Mouse (Mus musculus) CH12.LX (cell line): Measurements from ENCODE around the gene Hirip3. TPM values are rescaled to one million over a fixed set of nuclear protein-coding genes. Genes with fewer than 3 reads are reported as not detected.
A peak's percentile ranks its signal among the peaks of the same experiment; 100 is the strongest.

Experiments used
- DNase-seq: peaks from one replicate; pipeline ENCODE4 v3.0.0-alpha.2; 2013; ENCODE audit errors: extremely low read depth
- H3K27ac ChIP-seq: 2 replicates; pipeline ENCODE4 v1.5.1; 2012; ENCODE audit warnings: low read depth, mild to moderate bottlenecking, control low read depth, moderate library complexity; ENCODE audit not compliant: insufficient read depth
- H3K27me3 ChIP-seq: replicated peaks from 2 replicates; pipeline ENCODE3; 2012; ENCODE audit warnings: inconsistent platforms
- H3K36me3 ChIP-seq, 2 experiments: replicated peaks in 1 of 2; 2 replicates each; pipeline versions ENCODE3 to v1.6.1; 2012; ENCODE audit warnings: inconsistent platforms in 1 of 2, low read length in 1 of 2, mild to moderate bottlenecking in 1 of 2, mixed read lengths in 1 of 2, moderate library complexity in 1 of 2; ENCODE audit not compliant: control insufficient read depth in 1 of 2, insufficient read depth in 1 of 2
- H3K4me1 ChIP-seq, 2 experiments: 2 replicates each; pipeline ENCODE4 v1.6.1; 2012; ENCODE audit warnings: inconsistent platforms in 1 of 2, moderate library complexity in 1 of 2; ENCODE audit not compliant: insufficient read depth in 2 of 2, control insufficient read depth in 1 of 2
- H3K4me2 ChIP-seq: 2 replicates; pipeline ENCODE4 v1.6.1; 2012; ENCODE audit warnings: low read depth, mild to moderate bottlenecking, control low read depth; ENCODE audit not compliant: poor library complexity, insufficient read depth, severe bottlenecking
- H3K4me3 ChIP-seq, 3 experiments: fragments of 150-350 bp in 1 of 3; sonication (generic) in 1 of 3; replicated peaks in 1 of 3; 2 replicates each; pipeline versions ENCODE3 to v1.5.1; 2011 to 2012; ENCODE audit warnings: low read depth in 2 of 3, low read length in 2 of 3, mild to moderate bottlenecking in 2 of 3, moderate library complexity in 2 of 3, control low read depth in 1 of 3, improper control_type of control experiment in 1 of 3, inconsistent platforms in 1 of 3, mixed read lengths in 1 of 3; ENCODE audit not compliant: poor library complexity in 1 of 3
- H3K79me2 ChIP-seq: replicated peaks from 2 replicates; pipeline ENCODE4 v1.6.1; 2012; ENCODE audit warnings: mild to moderate bottlenecking, moderate library complexity; ENCODE audit not compliant: control insufficient read depth, poor library complexity, insufficient read depth, severe bottlenecking; ENCODE audit errors: extremely low read depth
- H3K9ac ChIP-seq: 2 replicates; pipeline ENCODE4 v1.6.1; 2012; ENCODE audit warnings: low read depth, mild to moderate bottlenecking, control low read depth, moderate library complexity; ENCODE audit not compliant: insufficient read depth
- H3K9me3 ChIP-seq: replicated peaks from 2 replicates; pipeline ENCODE3; 2012; ENCODE audit warnings: low read length, inconsistent platforms, mixed read lengths
- CHD1 ChIP-seq: IDR thresholded peaks from 2 replicates; pipeline ENCODE4 v1.6.1; 2012; ENCODE audit warnings: low read depth, low read length, improper control_type of control experiment, inconsistent platforms
- CTCF ChIP-seq, 2 experiments: IDR thresholded peaks in 1 of 2; conservative IDR thresholded peaks in 1 of 2; 2 replicates each; pipeline ENCODE4 v1.5.1; 2011 to 2012; ENCODE audit warnings: low read depth in 2 of 2, low read length in 2 of 2, improper control_type of control experiment in 1 of 2, inconsistent platforms in 1 of 2, mild to moderate bottlenecking in 1 of 2, moderate library complexity in 1 of 2
- ETS1 ChIP-seq: conservative IDR thresholded peaks from 2 replicates; pipeline ENCODE4 v1.6.1; 2012; ENCODE audit warnings: low read depth, mild to moderate bottlenecking, inconsistent platforms, low read length, improper control_type of control experiment, moderate library complexity
- GABPA ChIP-seq: IDR thresholded peaks from 2 replicates; pipeline ENCODE4 v1.6.1; 2012; ENCODE audit warnings: low read depth, low read length, improper control_type of control experiment, inconsistent platforms; ENCODE audit not compliant: insufficient replicate concordance
- HCFC1 ChIP-seq: IDR thresholded peaks from 2 replicates; pipeline ENCODE4 v1.6.1; 2012; ENCODE audit warnings: low read depth, mild to moderate bottlenecking, inconsistent platforms, low read length, improper control_type of control experiment
- JUN ChIP-seq: IDR thresholded peaks from 2 replicates; pipeline ENCODE4 v1.6.1; 2011; ENCODE audit warnings: low read depth, mild to moderate bottlenecking, low read length, improper control_type of control experiment, moderate library complexity; ENCODE audit not compliant: insufficient read depth
- KAT2A ChIP-seq: IDR thresholded peaks from 2 replicates; pipeline ENCODE4 v1.6.1; 2012; ENCODE audit warnings: low read length, improper control_type of control experiment, inconsistent platforms; ENCODE audit not compliant: insufficient replicate concordance
- MAFK ChIP-seq: IDR thresholded peaks from 2 replicates; pipeline ENCODE4 v1.6.1; 2011; ENCODE audit warnings: low read length, improper control_type of control experiment; ENCODE audit not compliant: insufficient replicate concordance
- MXI1 ChIP-seq: IDR thresholded peaks from 2 replicates; pipeline ENCODE4 v1.6.1; 2011; ENCODE audit warnings: mild to moderate bottlenecking, low read depth, low read length, improper control_type of control experiment
- NELFE ChIP-seq: IDR thresholded peaks from 2 replicates; pipeline ENCODE4 v1.6.1; 2011; ENCODE audit warnings: low read depth, low read length, improper control_type of control experiment
- POLR2A ChIP-seq: IDR thresholded peaks from 2 replicates; pipeline ENCODE4 v1.6.1; 2011; ENCODE audit warnings: low read depth, mild to moderate bottlenecking, improper control_type of control experiment, low read length
- RCOR1 ChIP-seq: conservative IDR thresholded peaks from 2 replicates; pipeline ENCODE4 v1.6.1; 2012; ENCODE audit warnings: low read depth, mild to moderate bottlenecking, inconsistent platforms, low read length, improper control_type of control experiment
- TCF12 ChIP-seq: IDR thresholded peaks from 2 replicates; pipeline ENCODE4 v1.6.1; 2014; ENCODE audit warnings: low read depth, mild to moderate bottlenecking, inconsistent platforms, low read length, improper control_type of control experiment
- UBTF ChIP-seq: IDR thresholded peaks from 2 replicates; pipeline ENCODE4 v1.6.1; 2012; ENCODE audit warnings: low read depth, mild to moderate bottlenecking, inconsistent platforms, low read length, improper control_type of control experiment, moderate library complexity
- USF1 ChIP-seq: IDR thresholded peaks from 2 replicates; pipeline ENCODE4 v1.6.1; 2014; ENCODE audit warnings: low read depth, mild to moderate bottlenecking, inconsistent platforms, low read length, improper control_type of control experiment
- ZC3H11A ChIP-seq: IDR thresholded peaks from 2 replicates; pipeline ENCODE4 v1.6.1; 2012; ENCODE audit warnings: low read depth, mild to moderate bottlenecking, inconsistent platforms, low read length, improper control_type of control experiment
- ZKSCAN1 ChIP-seq: IDR thresholded peaks from 2 replicates; pipeline ENCODE4 v1.6.1; 2012; ENCODE audit warnings: low read depth, inconsistent platforms, low read length, improper control_type of control experiment, borderline replicate concordance
- ZMIZ1 ChIP-seq: IDR thresholded peaks from 2 replicates; pipeline ENCODE4 v1.6.1; 2012; ENCODE audit warnings: low read depth, mild to moderate bottlenecking, inconsistent platforms, low read length, improper control_type of control experiment
- ZNF384 ChIP-seq: IDR thresholded peaks from 2 replicates; pipeline ENCODE4 v1.6.1; 2012; ENCODE audit warnings: low read depth, low read length, improper control_type of control experiment, inconsistent platforms
- dilution Hi-C: fragments of 300-500 bp; cut with MboI; formaldehyde crosslinking; loops from 2 replicates; pipeline ENCODE4 v1.14.3; 2020; ENCODE audit warnings: low sequenced_read_pairs; ENCODE audit not compliant: extremely low pct_unique_long_range_greater_than_20kb, extremely low pct_ligation_motif_present
- in situ Hi-C: fragments of 300-500 bp; cut with MboI; formaldehyde crosslinking; loops from 3 replicates; pipeline ENCODE4 v1.14.3; 2019; ENCODE audit warnings: low sequenced_read_pairs, low pct_ligation_motif_present, low pct_unique_long_range_greater_than_20kb, mixed read lengths
- polyA plus RNA-seq: library from polyadenylated mRNA; unstranded; fragments of >175 nt; gene quantifications from 2 replicates; pipeline ENCODE4 v1.2.1, GENCODE M21; 2012; ENCODE audit warnings: low read depth; ENCODE audit not compliant: insufficient read length
- total RNA-seq, 2 experiments: library from RNA; depleted of rRNA; stranded (reverse); fragments of 300-350 nt in 1 of 2; fragments of >200 nt in 1 of 2; gene quantifications; 2 replicates each; pipeline ENCODE4 v1.2.3; 2012 to 2014

Hirip3 gene
- total and polyA plus RNA-seq, 3 experiments: 44.7 to 190 (median 70.9) TPM

DNA sequence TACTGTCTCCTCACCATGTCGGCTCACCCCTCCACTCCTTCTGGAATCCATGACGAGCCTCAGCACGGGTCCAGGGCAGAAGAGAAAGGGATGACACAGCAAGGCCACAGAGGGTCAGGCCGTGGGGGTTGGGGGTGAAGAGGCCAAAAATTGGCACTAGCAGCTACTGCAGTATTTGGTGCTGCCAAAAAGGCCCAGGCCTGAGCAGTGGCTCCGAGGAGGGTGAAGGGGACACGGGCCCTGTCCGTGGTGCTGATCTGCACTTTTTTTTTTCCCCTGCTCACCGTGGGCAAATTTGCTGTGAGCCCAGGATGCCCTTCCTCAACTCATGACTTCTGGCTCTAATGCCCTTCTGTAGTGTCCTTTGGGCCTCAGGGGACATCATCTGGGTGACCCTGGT, 36.4 kb upstream of the Hirip3 start:
- dilution Hi-C loops: no loop called here
- H3K27me3 ChIP-seq: peaks cover 52% of the 10 kb centered on the region
- TF ChIP-seq ZNF384: peak; percentile 77
- TF ChIP-seq UBTF: no peak
- TF ChIP-seq, all 38 proteins: peak for 1
- Histone ChIP-seq H3K4me2 (no peak overlapping the region), H3K9me3 (no peaks in the 10 kb centered on the region), H3K27ac (no peak overlapping the region), H3K4me3 (no peak overlapping the region), H3K9ac (no peak overlapping the region), H3K4me1 (peaks cover 7 to 8% of the 10 kb centered on the region in 2 experiments; a peak in 2 of 4 replicates), H3K36me3 (no peaks in the 10 kb centered on the region), H3K79me2 (no peaks in the 10 kb centered on the region)
- in situ Hi-C loops: no loop called here
- no peak for DNase-seq

DNA sequence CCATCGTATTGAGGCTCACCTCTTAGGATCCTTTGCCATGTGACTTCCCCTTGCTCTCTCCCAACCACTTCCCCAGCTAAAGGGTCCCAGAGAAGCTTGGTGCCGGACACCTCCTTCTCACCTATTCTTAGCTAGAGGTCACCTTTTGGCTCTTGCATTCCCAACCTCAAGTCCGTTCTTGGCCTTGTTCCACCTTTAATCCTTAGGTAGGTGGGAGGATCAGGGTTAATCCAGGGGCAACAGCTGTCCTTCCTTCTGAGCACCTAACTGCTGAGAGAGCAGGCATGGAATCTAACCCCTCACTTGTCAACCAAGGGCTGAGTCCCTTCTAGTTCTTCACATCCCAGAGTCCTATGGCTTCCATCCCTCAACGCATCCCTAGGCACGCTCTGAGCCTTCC, 35.8 kb upstream of the Hirip3 start:
- Histone ChIP-seq H3K9ac (no peak overlapping the region), H3K36me3 (no peaks in the 10 kb centered on the region), H3K27me3 (peaks cover 57% of the 10 kb centered on the region), H3K79me2 (no peaks in the 10 kb centered on the region), H3K4me1 (peaks cover 7 to 8% of the 10 kb centered on the region in 2 experiments; a peak in 2 of 4 replicates), H3K4me3 (no peak overlapping the region), H3K9me3 (no peaks in the 10 kb centered on the region), H3K4me2 (no peak overlapping the region), H3K27ac (no peak overlapping the region)
- TF ChIP-seq HCFC1 (no peak), JUN (no peak), CTCF (conservative IDR thresholded peaks at IDR 0.05 in 1 of 2, IDR thresholded peaks at IDR 0.05 in 1 of 2; ENCODE audit: low read depth in 2 of 2, low read length in 2 of 2) (no peak), CHD1 (no peak), MXI1 (no peak), ZKSCAN1 (no peak), POLR2A (no peak), ETS1 (no peak), ZMIZ1 (no peak), ZC3H11A (no peak), RCOR1 (no peak), NELFE (no peak), UBTF (no peak), KAT2A (no peak), MAFK (no peak), USF1 (no peak), GABPA (no peak), TCF12 (no peak)
- in situ Hi-C loops (no loop called here), dilution Hi-C loops (no loop called here)
- no peak for DNase-seq
